Mouse (Mus musculus) lung, postnatal 14 days (tissue): ENCODE results near the gene Smim6.
A peak's percentile ranks its signal among the peaks of the same experiment; 100 is the strongest.

Source experiments
- DNase-seq: peaks from one replicate; pipeline ENCODE4 v3.0.0; 2021

Smim6 gene

GRCm38 (mm10) chr11:115901338-115902161 is 10.3 kb upstream of the Smim6 start:
- no peak for DNase-seq

- DNase-seq = no peak
Observed at GRCm38 (mm10) chr11:115902177-115902576, 9.6 kb upstream of the Smim6 start.

- DNase-seq = peak; percentile 77
Observed at GRCm38 (mm10) chr11:115902831-115903230, 9.0 kb upstream of the Smim6 start.

GRCm38 (mm10) chr11:115903384-115904230 is 8.2 kb upstream of the Smim6 start:
- DNase-seq = peak; percentile 46

- no peak for DNase-seq
Observed at GRCm38 (mm10) chr11:115904231-115904955, 7.4 kb upstream of the Smim6 start.

GRCm38 (mm10) chr11:115904956-115905790 is 6.6 kb upstream of the Smim6 start:
- DNase-seq = no peak

GRCm38 (mm10) chr11:115906116-115906515 is 5.7 kb upstream of the Smim6 start:
- DNase-seq = no peak

- no peak for DNase-seq
Observed at GRCm38 (mm10) chr11:115906521-115906920, 5.3 kb upstream of the Smim6 start.

- DNase-seq = no peak
Observed at GRCm38 (mm10) chr11:115911134-115911561, 669 bp upstream of the Smim6 start.

GRCm38 (mm10) chr11:115916579-115916978 is 4.8 kb downstream of the Smim6 start:
- no peak for DNase-seq

GRCm38 (mm10) chr11:115918637-115919036 is 6.8 kb downstream of the Smim6 start:
- DNase-seq = no peak

GRCm38 (mm10) chr11:115919073-115919472 is 7.3 kb downstream of the Smim6 start:
- DNase-seq = no peak

GRCm38 (mm10) chr11:115920110-115920818 is 8.4 kb downstream of the Smim6 start:
- peak; percentile 69 for DNase-seq

GRCm38 (mm10) chr11:115921986-115922385 is 10.2 kb downstream of the Smim6 start:
- no peak for DNase-seq

GRCm38 (mm10) chr11:115929031-115929430 is 17.2 kb downstream of the Smim6 start:
- DNase-seq = peak; percentile 6

GRCm38 (mm10) chr11:115929818-115930217 is 18.0 kb downstream of the Smim6 start:
- no peak for DNase-seq

GRCm38 (mm10) chr11:115931235-115931634 is 19.4 kb downstream of the Smim6 start:
- no peak for DNase-seq

GRCm38 (mm10) chr11:115933108-115933746 is 21.4 kb downstream of the Smim6 start, which contains the start of the genes Sap30bp and Recql5:
TSS of gene Sap30bp (plus strand) at chr11:115933282.
TSS of gene Recql5 (minus strand) at chr11:115933477.
- peak; percentile 97 for DNase-seq

- no peak for DNase-seq
Observed at GRCm38 (mm10) chr11:115933747-115934110, 21.9 kb downstream of the Smim6 start.

GRCm38 (mm10) chr11:115939690-115940329 is 28.0 kb downstream of the Smim6 start:
- peak; percentile 75 for DNase-seq
